ENCODE assay signal across 15 mouse cellular contexts in the genomic region with DNA sequence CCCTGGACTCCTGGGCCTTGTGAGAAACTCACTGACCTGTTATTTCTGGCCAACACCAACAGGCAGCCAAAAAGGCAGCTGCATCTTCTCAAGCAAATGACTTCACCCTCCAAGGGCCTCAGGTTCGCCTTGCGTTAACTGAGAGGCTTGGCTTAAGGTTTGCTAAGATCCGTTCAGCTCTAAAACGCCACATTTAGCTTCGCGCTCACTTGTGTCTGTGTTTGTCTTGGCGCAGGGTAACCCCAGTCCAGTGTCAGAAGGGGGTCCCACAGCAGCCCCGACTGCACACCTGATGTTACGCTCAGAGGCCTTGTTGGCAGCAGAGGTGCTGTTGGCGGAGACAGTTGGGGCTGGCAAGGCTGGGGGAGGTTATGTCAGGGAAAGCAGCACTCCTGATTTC. TPM values are rescaled to one million over a fixed set of nuclear protein-coding genes. Genes with fewer than 3 reads are reported as not detected.
DNase-seq lines count a peak whose midpoint lies in the region; ATAC-seq and TF ChIP-seq lines count a peak whose summit lies in the region.
"Had no signal": no experiment of that assay in that cellular context is flagged by ENCODE, and none has a peak within 500 bp of the region (broad histone marks: within the 10 kb centered on the region; RNA-seq: fewer than 3 reads in every experiment).

No protein-coding gene starts in this region.

- 56% methylated on average over 10 of the region's 10 CpGs for WGBS in limb, embryonic 13.5 days
- WGBS in limb, embryonic 10.5 days = 89% methylated on average over 10 of the region's 10 CpGs
- 66% methylated on average over 10 of the region's 10 CpGs for WGBS in heart, embryonic 16.5 days
- WGBS in stomach, embryonic 15.5 days = 48% methylated on average over 10 of the region's 10 CpGs
- WGBS in hindbrain, embryonic 12.5 days = 90% methylated on average over 10 of the region's 10 CpGs
- WGBS in forebrain, embryonic 15.5 days = 88% methylated on average over 10 of the region's 10 CpGs

- H3K36me3 ChIP-seq in limb, embryonic 13.5 days = no peaks in the 10 kb centered on the region
- H3K36me3 ChIP-seq in limb, embryonic 10.5 days = 0 out of 2 replicates have a peak, but pooled peaks cover 2% of the 10 kb centered on the region
- H3K36me3 ChIP-seq in heart, embryonic 16.5 days (ENCODE audit: control insufficient read depth, insufficient read depth) = peaks cover 16% of the 10 kb centered on the region
- H3K36me3 ChIP-seq in stomach, embryonic 15.5 days = no peaks in the 10 kb centered on the region
- no peaks in the 10 kb centered on the region for H3K36me3 ChIP-seq in hindbrain, embryonic 12.5 days
- H3K36me3 ChIP-seq in forebrain, embryonic 15.5 days = no peaks in the 10 kb centered on the region
- H3K36me3 ChIP-seq: neural tube, embryonic 15.5 days had no signal

- no peaks in the 10 kb centered on the region for H3K9me3 ChIP-seq in limb, embryonic 13.5 days
- no peaks in the 10 kb centered on the region for H3K9me3 ChIP-seq in limb, embryonic 10.5 days (replicated peaks)
- H3K9me3 ChIP-seq in heart, embryonic 16.5 days (replicated peaks; ENCODE audit: control insufficient read depth, low read length) = no peaks in the 10 kb centered on the region
- H3K9me3 ChIP-seq in stomach, embryonic 15.5 days = no peaks in the 10 kb centered on the region
- H3K9me3 ChIP-seq in hindbrain, embryonic 12.5 days (replicated peaks) = no peaks in the 10 kb centered on the region
- H3K9me3 ChIP-seq in forebrain, embryonic 15.5 days = no peaks in the 10 kb centered on the region
- H3K9me3 ChIP-seq: neural tube, embryonic 15.5 days had no signal

- peak; percentile 46 for ATAC-seq in limb, embryonic 13.5 days (ENCODE audit: low FRiP score, low read depth)
- 0 out of 2 replicates have a peak, but pooled peaks have one; percentile 15 for ATAC-seq in heart, embryonic 16.5 days (replicated peaks; ENCODE audit: extremely low read depth, insufficient read depth, low FRiP score)
- ATAC-seq in stomach, embryonic 15.5 days (ENCODE audit: insufficient read depth, low FRiP score, low read depth) = peak; percentile 56; the same call in 1 of the 2 replicates
- ATAC-seq in hindbrain, embryonic 12.5 days (ENCODE audit: low FRiP score) = no peak
- no peak for ATAC-seq in forebrain, embryonic 15.5 days (replicated peaks)

- H3K27me3 ChIP-seq in limb, embryonic 13.5 days = no peaks in the 10 kb centered on the region
- H3K27me3 ChIP-seq in limb, embryonic 10.5 days (ENCODE audit: low read depth, poor library complexity, severe bottlenecking) = no peaks in the 10 kb centered on the region
- no peaks in the 10 kb centered on the region for H3K27me3 ChIP-seq in heart, embryonic 16.5 days (ENCODE audit: control insufficient read depth, insufficient read depth, low read length)
- no peaks in the 10 kb centered on the region for H3K27me3 ChIP-seq in stomach, embryonic 15.5 days (replicated peaks)
- no peaks in the 10 kb centered on the region for H3K27me3 ChIP-seq in hindbrain, embryonic 12.5 days
- no peaks in the 10 kb centered on the region for H3K27me3 ChIP-seq in forebrain, embryonic 15.5 days
- H3K27me3 ChIP-seq: neural tube, embryonic 15.5 days had no signal

- no peak overlapping the region for H3K9ac ChIP-seq in limb, embryonic 13.5 days
- H3K9ac ChIP-seq in heart, embryonic 16.5 days (ENCODE audit: low read length) = 0 out of 2 replicates have a peak overlapping the region, but pooled peaks have one; percentile 44
- H3K9ac ChIP-seq in stomach, embryonic 15.5 days = no peak overlapping the region
- H3K9ac ChIP-seq in hindbrain, embryonic 12.5 days = no peak overlapping the region
- no peak overlapping the region for H3K9ac ChIP-seq in forebrain, embryonic 15.5 days (replicated peaks)
- H3K9ac ChIP-seq: neural tube, embryonic 15.5 days had no signal

- intact Hi-C loops in gastrocnemius, adult 2 months (cut with DNase I) = loop anchor here (5.0 kb wide), 1 partner anchor 42 kb away; no protein-coding TSS in a partner anchor
- intact Hi-C loops in gastrocnemius, postnatal 14 days (cut with DNase I; ENCODE audit: low total_unique reads) = no loop called here

- peak overlapping the region; percentile 61 for H3K4me3 ChIP-seq in gastrocnemius, adult 2 months
- H3K4me3 ChIP-seq in limb, embryonic 13.5 days = no peak overlapping the region
- H3K4me3 ChIP-seq in limb, embryonic 10.5 days = no peak overlapping the region
- H3K4me3 ChIP-seq in heart, embryonic 16.5 days (ENCODE audit: low read length) = no peak overlapping the region
- H3K4me3 ChIP-seq in stomach, embryonic 15.5 days (replicated peaks) = no peak overlapping the region
- H3K4me3 ChIP-seq in hindbrain, embryonic 12.5 days = no peak overlapping the region
- no peak overlapping the region for H3K4me3 ChIP-seq in forebrain, embryonic 15.5 days
- H3K4me3 ChIP-seq: megakaryocyte, embryonic 14.5 days; neural tube, embryonic 15.5 days had no signal

- H3K4me1 ChIP-seq in limb, embryonic 13.5 days = peaks cover 39% of the 10 kb centered on the region
- H3K4me1 ChIP-seq in limb, embryonic 10.5 days = no peaks in the 10 kb centered on the region
- H3K4me1 ChIP-seq in heart, embryonic 16.5 days (ENCODE audit: control insufficient read depth, insufficient read depth, low read length) = peaks cover 45% of the 10 kb centered on the region
- peaks cover 7% of the 10 kb centered on the region for H3K4me1 ChIP-seq in stomach, embryonic 15.5 days
- no peaks in the 10 kb centered on the region for H3K4me1 ChIP-seq in hindbrain, embryonic 12.5 days
- H3K4me1 ChIP-seq in forebrain, embryonic 15.5 days = peaks cover 4% of the 10 kb centered on the region; the same call in 1 of the 2 replicates
- H3K4me1 ChIP-seq: megakaryocyte, embryonic 14.5 days had no signal

- no peak overlapping the region for H3K4me2 ChIP-seq in limb, embryonic 13.5 days (replicated peaks)
- no peak overlapping the region for H3K4me2 ChIP-seq in heart, embryonic 16.5 days (ENCODE audit: low read depth, low read length)
- peak overlapping the region; percentile 17; the same call in 1 of the 2 replicates for H3K4me2 ChIP-seq in stomach, embryonic 15.5 days
- H3K4me2 ChIP-seq in hindbrain, embryonic 12.5 days (replicated peaks) = no peak overlapping the region
- no peak overlapping the region for H3K4me2 ChIP-seq in forebrain, embryonic 15.5 days (replicated peaks)
- H3K4me2 ChIP-seq: neural tube, embryonic 15.5 days had no signal

- DNase-seq in gastrocnemius, adult 2 months = peak; percentile 74
- DNase-seq in gastrocnemius, postnatal 14 days = no peak
- DNase-seq in limb, embryonic 10.5 days (ENCODE audit: low spot score) = no peak
- DNase-seq: adrenal gland, adult 8-10 months; cerebellum, adult 8-10 months; embryo, embryonic 11 days; kidney, adult 8-10 months; thymus, adult 18-20 months had no signal

- peak overlapping the region; percentile 88 for H3K27ac ChIP-seq in gastrocnemius, adult 2 months
- H3K27ac ChIP-seq in limb, embryonic 13.5 days = peak overlapping the region; percentile 48; the same call in 1 of the 2 replicates
- no peak overlapping the region for H3K27ac ChIP-seq in limb, embryonic 10.5 days
- H3K27ac ChIP-seq in heart, embryonic 16.5 days (ENCODE audit: low read length) = peak overlapping the region; percentile 55
- H3K27ac ChIP-seq in stomach, embryonic 15.5 days = peak overlapping the region; percentile 33; the same call in 1 of the 2 replicates
- H3K27ac ChIP-seq in hindbrain, embryonic 12.5 days = no peak overlapping the region
- no peak overlapping the region for H3K27ac ChIP-seq in forebrain, embryonic 15.5 days (replicated peaks)
- H3K27ac ChIP-seq: neural tube, embryonic 15.5 days had no signal

- TF ChIP-seq CTCF in gastrocnemius, adult 2 months (IDR thresholded peaks at IDR 0.05) = no peak

RNA-seq across cellular contexts. Expression of a gene that starts 23.3 kb away (rescaled TPM):
- total RNA-seq in gastrocnemius, adult 2 months (2021) = 10 to 100 TPM; 11.9 to 18.6 TPM
- total RNA-seq in gastrocnemius, postnatal 14 days (2021) = 10 to 100 TPM; 20.8 to 22.6 TPM
- 13.3 and 14.5 TPM in 2 replicates for polyA plus RNA-seq in limb, embryonic 13.5 days (2015; fragmentation: Nextera tagmentation; extraction: Ambion mirVana)
- polyA plus RNA-seq in limb, embryonic 10.5 days (2016; fragmentation: Nextera tagmentation; extraction: Ambion mirVana) = 6.3 and 6.7 TPM in 2 replicates
- polyA plus RNA-seq in heart, embryonic 16.5 days (2015; fragmentation: Nextera tagmentation; extraction: Ambion mirVana) = 38.0 and 42.0 TPM in 2 replicates
- 9.8 and 10.1 TPM in 2 replicates for polyA plus RNA-seq in stomach, embryonic 15.5 days (2015; fragmentation: Nextera tagmentation; extraction: Ambion mirVana)
- 13.9 and 15.4 TPM in 2 replicates for polyA plus RNA-seq in hindbrain, embryonic 12.5 days (2016; fragmentation: Nextera tagmentation; extraction: Ambion mirVana)
- polyA plus RNA-seq in forebrain, embryonic 15.5 days (2015; fragmentation: Nextera tagmentation; extraction: Ambion mirVana) = 3.4 and 3.6 TPM in 2 replicates

RNA-seq across cellular contexts. Expression of a gene that starts 52.3 kb away (rescaled TPM):
- 1 to 10 TPM; 3.3 to 7.0 TPM for total RNA-seq in gastrocnemius, adult 2 months (2021)
- 1 to 10 TPM; 3.6 to 5.7 TPM for total RNA-seq in gastrocnemius, postnatal 14 days (2021)
- 36.7 and 37.2 TPM in 2 replicates for polyA plus RNA-seq in limb, embryonic 13.5 days (2015; fragmentation: Nextera tagmentation; extraction: Ambion mirVana)
- 19.2 and 23.0 TPM in 2 replicates for polyA plus RNA-seq in limb, embryonic 10.5 days (2016; fragmentation: Nextera tagmentation; extraction: Ambion mirVana)
- 22.5 and 22.8 TPM in 2 replicates for polyA plus RNA-seq in heart, embryonic 16.5 days (2015; fragmentation: Nextera tagmentation; extraction: Ambion mirVana)
- 21.1 and 21.8 TPM in 2 replicates for polyA plus RNA-seq in stomach, embryonic 15.5 days (2015; fragmentation: Nextera tagmentation; extraction: Ambion mirVana)
- polyA plus RNA-seq in hindbrain, embryonic 12.5 days (2016; fragmentation: Nextera tagmentation; extraction: Ambion mirVana) = 29.9 and 33.4 TPM in 2 replicates
- 24.5 and 27.4 TPM in 2 replicates for polyA plus RNA-seq in forebrain, embryonic 15.5 days (2015; fragmentation: Nextera tagmentation; extraction: Ambion mirVana)

Comparison
In these comparisons a context has a peak if more than half of its experiments do, and no peak if none do; other contexts are left out.
1. H3K27ac ChIP-seq: peak in gastrocnemius, adult 2 months (single experiment), limb, embryonic 13.5 days (single experiment), heart, embryonic 16.5 days (single experiment) and stomach, embryonic 15.5 days (single experiment); none in limb, embryonic 10.5 days (single experiment), hindbrain, embryonic 12.5 days (single experiment) and forebrain, embryonic 15.5 days (single experiment).
2. ATAC-seq: peak in limb, embryonic 13.5 days (single experiment), heart, embryonic 16.5 days (single experiment) and stomach, embryonic 15.5 days (single experiment); none in hindbrain, embryonic 12.5 days (single experiment) and forebrain, embryonic 15.5 days (single experiment).